Comparison of ENCODE assay signal across 15 mouse cellular contexts in genomic region chr1:54898656-54899084, GRCm38 (mm10). TPM values are rescaled to one million over a fixed set of nuclear protein-coding genes. Genes with fewer than 3 reads are reported as not detected.
A peak's percentile ranks its signal among the peaks of the same experiment; 100 is the strongest.
DNase-seq lines count a peak whose midpoint lies in the region; ATAC-seq and TF ChIP-seq lines count a peak whose summit lies in the region.
"Had no signal": no experiment of that assay in that cellular context is flagged by ENCODE, and none has a peak within 500 bp of the region (broad histone marks: within the 10 kb centered on the region; RNA-seq: fewer than 3 reads in every experiment).

No protein-coding gene starts in this region.

- no peaks in the 10 kb centered on the region for H3K36me3 ChIP-seq in heart, embryonic 12.5 days
- H3K36me3 ChIP-seq in lung, postnatal 0 days (ENCODE audit: insufficient read depth, low read length), result no peaks in the 10 kb centered on the region
- no peaks in the 10 kb centered on the region for H3K36me3 ChIP-seq in forebrain, embryonic 14.5 days (ENCODE audit: control insufficient read depth, insufficient read depth, low read length)
- no peaks in the 10 kb centered on the region for H3K36me3 ChIP-seq in neural tube, embryonic 15.5 days
- H3K36me3 ChIP-seq in kidney, embryonic 15.5 days, result no peaks in the 10 kb centered on the region
- H3K36me3 ChIP-seq: liver, embryonic 15.5 days; neural tube, embryonic 12.5 days had no signal

- 33% methylated on average over 5 of the region's 5 CpGs for WGBS in heart, embryonic 12.5 days
- WGBS in lung, postnatal 0 days, result 8% methylated on average over 5 of the region's 5 CpGs
- WGBS in forebrain, embryonic 14.5 days, result 31% methylated on average over 5 of the region's 5 CpGs
- 31% methylated on average over 5 of the region's 5 CpGs for WGBS in neural tube, embryonic 15.5 days
- WGBS in kidney, embryonic 15.5 days, result 42% methylated on average over 5 of the region's 5 CpGs

- H3K4me2 ChIP-seq in heart, embryonic 12.5 days, result no peak overlapping the region
- no peak overlapping the region for H3K4me2 ChIP-seq in lung, postnatal 0 days (replicated peaks; ENCODE audit: low read depth, low read length)
- peak overlapping the region; percentile 28 for H3K4me2 ChIP-seq in forebrain, embryonic 14.5 days (ENCODE audit: low read length)
- H3K4me2 ChIP-seq in neural tube, embryonic 15.5 days, result no peak overlapping the region
- no peak overlapping the region for H3K4me2 ChIP-seq in kidney, embryonic 15.5 days
- H3K4me2 ChIP-seq: liver, embryonic 15.5 days; neural tube, embryonic 12.5 days had no signal

- no peak overlapping the region for H3K4me3 ChIP-seq in heart, embryonic 12.5 days
- no peak overlapping the region for H3K4me3 ChIP-seq in lung, postnatal 0 days (ENCODE audit: low read depth, low read length)
- no peak overlapping the region for H3K4me3 ChIP-seq in forebrain, embryonic 14.5 days (ENCODE audit: low read depth, low read length)
- no peak overlapping the region for H3K4me3 ChIP-seq in neural tube, embryonic 15.5 days (replicated peaks)
- no peak overlapping the region for H3K4me3 ChIP-seq in kidney, embryonic 15.5 days (replicated peaks)
- H3K4me3 ChIP-seq: erythroblast, embryonic 14.5 days; liver, embryonic 15.5 days; neural tube, embryonic 12.5 days had no signal

- H3K9me3 ChIP-seq in heart, embryonic 12.5 days (replicated peaks), result no peaks in the 10 kb centered on the region
- H3K9me3 ChIP-seq in lung, postnatal 0 days (ENCODE audit: low read length), result no peaks in the 10 kb centered on the region
- no peaks in the 10 kb centered on the region for H3K9me3 ChIP-seq in forebrain, embryonic 14.5 days (replicated peaks; ENCODE audit: control insufficient read depth, low read length)
- H3K9me3 ChIP-seq in neural tube, embryonic 15.5 days (replicated peaks), result no peaks in the 10 kb centered on the region
- H3K9me3 ChIP-seq in kidney, embryonic 15.5 days (replicated peaks), result no peaks in the 10 kb centered on the region
- H3K9me3 ChIP-seq: liver, embryonic 15.5 days; neural tube, embryonic 12.5 days had no signal

- H3K4me1 ChIP-seq in heart, embryonic 12.5 days (replicated peaks), result peaks cover 49% of the 10 kb centered on the region
- peaks cover 8% of the 10 kb centered on the region; the same call in 1 of the 2 replicates for H3K4me1 ChIP-seq in lung, postnatal 0 days (ENCODE audit: insufficient read depth, low read depth, low read length)
- H3K4me1 ChIP-seq in forebrain, embryonic 14.5 days (ENCODE audit: control insufficient read depth, insufficient read depth, low read length), result peaks cover 19% of the 10 kb centered on the region
- peaks cover 36% of the 10 kb centered on the region for H3K4me1 ChIP-seq in neural tube, embryonic 15.5 days
- 0 out of 2 replicates have a peak, but pooled peaks cover 8% of the 10 kb centered on the region for H3K4me1 ChIP-seq in kidney, embryonic 15.5 days
- H3K4me1 ChIP-seq: neural tube, embryonic 12.5 days had no signal

- H3K9ac ChIP-seq in heart, embryonic 12.5 days, result no peak overlapping the region
- no peak overlapping the region for H3K9ac ChIP-seq in lung, postnatal 0 days (replicated peaks; ENCODE audit: low read depth)
- peak overlapping the region; percentile 36 for H3K9ac ChIP-seq in forebrain, embryonic 14.5 days (ENCODE audit: low read length)
- H3K9ac ChIP-seq in neural tube, embryonic 15.5 days (replicated peaks), result no peak overlapping the region
- H3K9ac ChIP-seq in kidney, embryonic 15.5 days, result no peak overlapping the region
- H3K9ac ChIP-seq: liver, embryonic 15.5 days; neural tube, embryonic 12.5 days had no signal

- no peak for TF ChIP-seq CTCF in lung, postnatal 0 days (IDR thresholded peaks at IDR 0.05)

- no peaks in the 10 kb centered on the region for H3K27me3 ChIP-seq in heart, embryonic 12.5 days (replicated peaks)
- H3K27me3 ChIP-seq in lung, postnatal 0 days (replicated peaks; ENCODE audit: insufficient read depth, low read length), result no peaks in the 10 kb centered on the region
- H3K27me3 ChIP-seq in forebrain, embryonic 14.5 days (replicated peaks; ENCODE audit: control insufficient read depth, insufficient read depth, low read length), result no peaks in the 10 kb centered on the region
- no peaks in the 10 kb centered on the region for H3K27me3 ChIP-seq in neural tube, embryonic 15.5 days (replicated peaks)
- no peaks in the 10 kb centered on the region for H3K27me3 ChIP-seq in kidney, embryonic 15.5 days
- H3K27me3 ChIP-seq: CH12.LX; liver, embryonic 15.5 days; neural tube, embryonic 12.5 days had no signal

- ATAC-seq in heart, embryonic 12.5 days (ENCODE audit: insufficient number of reproducible peaks, low FRiP score), result peak; percentile 64; the same call in 1 of the 2 replicates
- ATAC-seq in lung, postnatal 0 days, result no peak
- peak; percentile 69 for ATAC-seq in forebrain, embryonic 14.5 days
- ATAC-seq in neural tube, embryonic 15.5 days (ENCODE audit: low FRiP score), result peak; percentile 48; the same call in 1 of the 2 replicates
- ATAC-seq in kidney, embryonic 15.5 days (replicated peaks; ENCODE audit: low FRiP score), result no peak
- ATAC-seq: activated CD4-positive, CD25-positive, alpha-beta regulatory T cell, adult 4 months had no signal

- DNase-seq in heart, adult 8-10 months (ENCODE audit: low spot score), result no peak
- peak; percentile 66 for DNase-seq in lung, postnatal 0 days (ENCODE audit: low spot score)
- no peak for DNase-seq in lung, postnatal 10 days
- DNase-seq in forebrain, embryonic 14.5 days (ENCODE audit: low spot score), result peak; percentile 87
- DNase-seq in liver, result no peak
- DNase-seq: cerebellum, adult 11-12 months; thymus, postnatal 25 days had no signal

- no peak overlapping the region for H3K27ac ChIP-seq in heart, embryonic 12.5 days (ENCODE audit: poor library complexity, severe bottlenecking)
- no peak overlapping the region for H3K27ac ChIP-seq in lung, postnatal 0 days (ENCODE audit: low read length)
- peak overlapping the region; percentile 80 for H3K27ac ChIP-seq in forebrain, embryonic 14.5 days (ENCODE audit: low read depth, low read length)
- H3K27ac ChIP-seq in neural tube, embryonic 15.5 days (replicated peaks), result peak overlapping the region; percentile 71
- H3K27ac ChIP-seq in kidney, embryonic 15.5 days, result no peak overlapping the region
- H3K27ac ChIP-seq: liver, embryonic 15.5 days; neural tube, embryonic 12.5 days had no signal

- TF ChIP-seq EP300 in lung, postnatal 0 days (IDR thresholded peaks at IDR 0.05), result no peak

RNA-seq across cellular contexts. Expression of gene Ankrd44, which starts 27.5 kb away (rescaled TPM):
- polyA plus RNA-seq in heart, embryonic 12.5 days (2016; fragmentation: Nextera tagmentation; extraction: Ambion mirVana), result 11.0 and 11.7 TPM in 2 replicates
- 10 to 100 TPM in 1 of 4 experiments, 1 to 10 TPM in 3; 6.9 to 13.4 (median 8.3) TPM for total RNA-seq in heart, adult 8-10 months (2022)
- polyA plus RNA-seq in lung, postnatal 0 days (2015; fragmentation: Nextera tagmentation; extraction: Ambion mirVana), result 16.5 and 17.8 TPM in 2 replicates
- polyA plus RNA-seq in forebrain, embryonic 14.5 days (2014; fragmentation: Nextera tagmentation; extraction: Ambion mirVana), result 18.9 and 24.4 TPM in 2 replicates
- polyA plus RNA-seq in neural tube, embryonic 15.5 days (2015; fragmentation: Nextera tagmentation; extraction: Ambion mirVana), result 21.4 and 23.1 TPM in 2 replicates
- polyA plus RNA-seq in kidney, embryonic 15.5 days (2015; fragmentation: Nextera tagmentation; extraction: Ambion mirVana), result 7.4 and 7.9 TPM in 2 replicates

Comparison
In these comparisons a context has a peak if more than half of its experiments do, and no peak if none do; other contexts are left out.
1. DNase-seq: peak in lung, postnatal 0 days (single experiment) and forebrain, embryonic 14.5 days (single experiment); none in heart, adult 8-10 months (single experiment), lung, postnatal 10 days (single experiment) and liver (single experiment).
2. ATAC-seq: peak in heart, embryonic 12.5 days (single experiment), forebrain, embryonic 14.5 days (single experiment) and neural tube, embryonic 15.5 days (single experiment); none in lung, postnatal 0 days (single experiment) and kidney, embryonic 15.5 days (single experiment).
3. H3K27ac ChIP-seq: peak in forebrain, embryonic 14.5 days (single experiment) and neural tube, embryonic 15.5 days (single experiment); none in heart, embryonic 12.5 days (single experiment), lung, postnatal 0 days (single experiment) and kidney, embryonic 15.5 days (single experiment).